In the genomic region with DNA sequence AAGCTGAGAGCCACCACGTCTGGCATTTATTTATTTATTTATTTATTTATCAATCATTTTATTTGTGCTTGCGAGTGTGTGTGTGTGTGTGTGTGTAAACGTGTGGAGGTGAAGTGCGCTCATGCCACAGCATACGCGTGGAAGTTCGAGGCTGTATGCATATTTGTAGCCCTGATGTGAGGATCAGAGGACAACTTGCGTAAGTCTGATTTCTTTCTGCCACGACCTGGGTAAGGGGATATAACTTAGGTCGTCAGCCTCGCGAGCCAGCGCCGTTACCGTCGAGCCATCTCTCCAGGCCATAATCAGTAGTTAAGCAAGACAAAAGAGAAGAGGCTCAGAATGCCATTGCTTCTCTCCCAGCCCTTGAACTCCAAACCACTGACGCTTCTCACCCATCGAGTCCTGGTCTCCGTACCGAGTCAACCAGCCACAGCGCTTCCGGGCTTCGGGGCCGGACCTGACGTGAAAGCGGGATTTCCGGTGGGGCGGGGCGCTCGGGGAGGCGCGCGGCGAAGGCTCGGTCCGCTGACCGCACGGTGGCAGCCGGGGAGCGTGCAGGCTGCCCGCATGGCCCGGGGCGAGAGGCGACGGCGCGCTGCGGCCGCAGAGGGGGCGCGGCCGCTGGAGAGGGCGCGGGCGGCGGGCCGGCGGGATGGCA, we compare ENCODE assay signal across 1 mouse cellular context.
TF ChIP-seq lines count a peak whose summit lies in the region.

A gene (plus strand): TSS at position 486 of the 661 bp plus-strand sequence.

TF ChIP-seq in CH12.LX, 34 proteins besides CTCF, POLR2A, EP300 and RAD21 (continued from another document):
- no peak for TF ChIP-seq GABPA (IDR thresholded peaks at IDR 0.05; ENCODE audit: insufficient replicate concordance, low read depth, low read length)
- TF ChIP-seq MEF2A (IDR thresholded peaks at IDR 0.05; ENCODE audit: borderline replicate concordance, low read depth, low read length): peak; percentile 65; the same call in 1 of the 2 replicates
- TF ChIP-seq MAZ (IDR thresholded peaks at IDR 0.05; ENCODE audit: low read depth, low read length): peak; percentile 54; the same call in 1 of the 2 replicates
- no peak for TF ChIP-seq MAFK (IDR thresholded peaks at IDR 0.05; ENCODE audit: insufficient replicate concordance, low read length)
- peak; percentile 84 for TF ChIP-seq IRF4 (IDR thresholded peaks at IDR 0.05; ENCODE audit: low read depth, low read length)
- TF ChIP-seq ZMIZ1 (IDR thresholded peaks at IDR 0.05; ENCODE audit: low read depth, low read length): peak; percentile 85
- TF ChIP-seq MXI1 (IDR thresholded peaks at IDR 0.05; ENCODE audit: low read depth, low read length): peak; percentile 89
- peak; percentile 44; the same call in 1 of the 2 replicates for TF ChIP-seq MYC (IDR thresholded peaks at IDR 0.05; ENCODE audit: low read depth, low read length)
- peak; percentile 50 for TF ChIP-seq SMC3 (IDR thresholded peaks at IDR 0.05; ENCODE audit: low read depth, low read length)
- TF ChIP-seq NELFE (IDR thresholded peaks at IDR 0.05; ENCODE audit: low read depth, low read length): peak; percentile 98
- TF ChIP-seq MAX (IDR thresholded peaks at IDR 0.05; ENCODE audit: low read length): peak; percentile 66
- no peak for TF ChIP-seq ZKSCAN1 (IDR thresholded peaks at IDR 0.05; ENCODE audit: borderline replicate concordance, low read depth, low read length)
- TF ChIP-seq CHD2 (IDR thresholded peaks at IDR 0.05; ENCODE audit: low read length): 0 out of 2 replicates have a peak, but pooled peaks have one; percentile 28
- no peak for TF ChIP-seq E2F4 (IDR thresholded peaks at IDR 0.05; ENCODE audit: insufficient replicate concordance, low read depth, low read length)
- TF ChIP-seq ETS1 (conservative IDR thresholded peaks at IDR 0.05; ENCODE audit: low read depth, low read length): peak; percentile 32; the same call in 1 of the 2 replicates
- no peak for TF ChIP-seq UBTF (IDR thresholded peaks at IDR 0.05; ENCODE audit: low read depth, low read length)
- peak; percentile 44; the same call in 1 of the 2 replicates for TF ChIP-seq BHLHE40 (IDR thresholded peaks at IDR 0.05; ENCODE audit: low read depth, low read length)
- TF ChIP-seq JUND (conservative IDR thresholded peaks at IDR 0.05; ENCODE audit: low read depth, low read length): no peak
- TF ChIP-seq RCOR1 (conservative IDR thresholded peaks at IDR 0.05; ENCODE audit: low read depth, low read length): no peak
- TF ChIP-seq HCFC1 (IDR thresholded peaks at IDR 0.05; ENCODE audit: low read depth, low read length): peak; percentile 81
- TF ChIP-seq POLR2AphosphoS2 (IDR thresholded peaks at IDR 0.05; ENCODE audit: low read depth, low read length): peak; percentile 86; the same call in 1 of the 2 replicates
- TF ChIP-seq ZNF384 (IDR thresholded peaks at IDR 0.05; ENCODE audit: low read depth, low read length): no peak
- peak; percentile 65; the same call in 1 of the 2 replicates for TF ChIP-seq KAT2A (IDR thresholded peaks at IDR 0.05; ENCODE audit: insufficient replicate concordance, low read length)
- TF ChIP-seq TCF12 (IDR thresholded peaks at IDR 0.05; ENCODE audit: low read depth, low read length): peak; percentile 94
- TF ChIP-seq NRF1 (IDR thresholded peaks at IDR 0.05; ENCODE audit: low read depth, low read length): peak; percentile 51
TF ChIP-seq in CH12.LX: peak in this region for 21.
